Mouse (Mus musculus) frontal cortex, adult 2 months (tissue): ENCODE results near the gene Bnipl. TPM values are rescaled to one million over a fixed set of nuclear protein-coding genes. Genes with fewer than 3 reads are reported as not detected.
"Not testable (repeated sequence)": the region's sequence is repeated elsewhere in the genome, so short reads cannot be mapped to it uniquely, and the experiment has no call there.

ENCODE experiments used
- DNase-seq, 2 experiments: peaks; one replicate each; pipeline ENCODE4 v3.0.0; 2022; ENCODE audit warnings: low spot score in 1 of 2; ENCODE audit errors: extremely low spot score in 1 of 2
- polyA plus RNA-seq: library from polyadenylated mRNA; depleted of rRNA; stranded (reverse); fragments of >200 nt; gene quantifications from 2 replicates; pipeline ENCODE4 v1.2.3, GENCODE M21; 2012; rRNA removed

The Bnipl gene
- polyA plus RNA-seq, 1 experiment, result 0.48 TPM

- DNase-seq, result peak; percentile 77 to 93
These were observed 33.5 kb downstream of the Bnipl start, which contains the start of gene Gabpb2 for GRCm38 (mm10) chr3:95217255-95218134. TSS of gene Gabpb2 (minus strand) at chr3:95217916.

- no peak for DNase-seq
These were observed 34.2 kb downstream of the Bnipl start for GRCm38 (mm10) chr3:95216655-95217254.

DNA sequence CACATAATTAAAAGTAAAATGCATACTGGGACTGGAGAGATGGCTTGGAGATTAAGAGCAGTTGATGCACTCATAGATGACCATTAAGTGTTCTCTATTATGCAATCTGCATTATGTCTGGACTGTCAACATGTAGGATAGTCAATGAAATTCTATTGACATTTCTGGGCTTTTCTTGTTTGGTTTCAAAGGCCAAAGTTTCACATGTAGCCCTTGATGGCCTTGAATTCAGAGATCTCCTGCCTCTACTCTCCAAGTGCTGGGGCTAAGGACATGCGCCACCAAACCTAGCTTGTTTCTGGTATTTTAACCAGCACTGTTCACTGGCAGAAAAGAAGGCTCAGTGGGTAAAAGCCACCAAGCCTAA lies 37.4 kb downstream of the Bnipl start:
- DNase-seq, result no peak

- not testable (repeated sequence) for DNase-seq
These were observed 37.9 kb downstream of the Bnipl start for GRCm38 (mm10) chr3:95212889-95213608.

- no peak for DNase-seq
These were observed 40.4 kb downstream of the Bnipl start for GRCm38 (mm10) chr3:95210585-95210984.

- DNase-seq, result no peak
These were observed 42.7 kb downstream of the Bnipl start for GRCm38 (mm10) chr3:95208286-95208685.

DNA sequence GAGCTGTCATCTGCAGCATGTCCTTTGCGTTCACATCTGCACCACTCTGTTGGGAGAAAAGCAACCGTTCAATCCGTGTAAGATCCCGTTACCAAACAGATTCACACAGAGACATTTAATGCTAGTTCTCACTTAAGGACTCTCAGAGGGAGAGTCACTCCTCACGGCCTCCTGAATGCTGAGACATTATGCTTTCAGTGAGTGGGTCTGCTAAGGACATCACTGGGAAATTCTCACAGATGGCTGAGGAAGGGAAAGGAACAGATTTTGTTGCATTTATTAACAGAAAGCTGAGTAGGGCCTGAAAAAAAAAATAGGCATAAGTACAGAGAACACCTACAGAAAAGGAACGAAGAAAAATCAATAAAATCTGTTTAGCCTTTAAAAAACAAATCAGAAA lies 47.1 kb downstream of the Bnipl start:
- peak; percentile 44 to 62 for DNase-seq

- peak in 1 of 2 experiments; percentile 17 for DNase-seq
These were observed 50.4 kb downstream of the Bnipl start for GRCm38 (mm10) chr3:95200562-95200961.

- DNase-seq, result no peak
These were observed 50.9 kb downstream of the Bnipl start for GRCm38 (mm10) chr3:95200132-95200531.

- DNase-seq, result no peak
These were observed 51.9 kb downstream of the Bnipl start for GRCm38 (mm10) chr3:95199101-95199500.

DNA sequence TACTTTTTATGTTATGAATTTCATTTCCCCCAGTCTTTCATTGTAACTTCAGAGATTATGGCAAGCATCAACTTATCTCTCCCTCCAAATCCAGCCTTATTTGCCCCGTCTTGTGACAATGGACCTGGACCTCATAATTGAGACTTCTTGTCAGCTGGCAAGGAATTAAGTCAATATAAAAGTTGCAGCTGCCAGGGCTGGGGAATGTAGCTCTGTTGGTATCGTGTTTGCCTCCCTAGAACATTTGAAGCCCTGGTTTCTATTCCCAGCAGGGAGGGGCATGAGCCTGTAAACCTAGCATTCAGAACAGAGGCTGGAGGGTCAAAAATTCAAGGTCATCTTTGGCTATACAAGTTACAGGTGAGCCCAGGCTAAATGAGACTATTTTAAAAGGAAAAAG lies 55.2 kb downstream of the Bnipl start:
- no peak for DNase-seq

DNA sequence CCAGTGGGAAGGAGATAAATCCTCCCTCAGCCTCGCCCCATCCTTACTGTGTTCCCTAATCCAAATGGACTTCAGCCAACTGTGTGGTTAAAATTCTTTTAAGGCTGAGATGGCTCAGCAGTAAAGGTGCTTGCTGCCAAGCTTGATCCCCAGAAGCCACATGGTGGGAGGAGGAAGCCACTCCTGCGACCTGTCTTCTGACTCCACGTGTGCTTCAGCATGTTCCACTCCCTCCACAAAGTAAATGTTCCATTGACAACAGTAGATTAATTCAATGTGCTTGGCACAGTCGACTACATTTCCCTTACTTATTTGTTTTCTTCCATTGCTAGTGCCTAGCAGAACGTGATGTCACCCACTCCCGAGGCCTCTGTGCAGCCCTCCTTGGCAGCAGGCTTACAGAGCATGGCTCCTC lies 56.3 kb downstream of the Bnipl start:
- no peak for DNase-seq

Other genes with a start within 250 kb of the Bnipl start
- 18.4 and 20.9 TPM in 2 replicates for gene Zfp687, start 235.7 kb downstream of the Bnipl start, polyA plus RNA-seq
- 219 and 229 TPM in 2 replicates for gene Psmd4, start 208.6 kb downstream of the Bnipl start, polyA plus RNA-seq
- gene Pip5k1a, start 144.3 kb downstream of the Bnipl start, polyA plus RNA-seq, result 41.6 and 42.0 TPM in 2 replicates
- gene Vps72, start 140.2 kb downstream of the Bnipl start, polyA plus RNA-seq, result 58.0 and 60.9 TPM in 2 replicates
- 0.98 and 2.4 TPM in 2 replicates for gene Tmod4, start 126.7 kb downstream of the Bnipl start, polyA plus RNA-seq
- gene Scnm1, start 117.2 kb downstream of the Bnipl start, polyA plus RNA-seq, result 118 and 124 TPM in 2 replicates
- gene Lysmd1, start 117.1 kb downstream of the Bnipl start, polyA plus RNA-seq, result 20.2 and 21.2 TPM in 2 replicates
- 4.0 and 5.9 TPM in 2 replicates for gene Tnfaip8l2, start 108.8 kb downstream of the Bnipl start, polyA plus RNA-seq
- 34.6 and 35.8 TPM in 2 replicates for gene Sema6c, start 90.7 kb downstream of the Bnipl start, polyA plus RNA-seq
- gene Gabpb2, start 33.3 kb downstream of the Bnipl start, polyA plus RNA-seq, result 15.8 and 17.9 TPM in 2 replicates
- gene Cdc42se1, start 22.5 kb downstream of the Bnipl start, polyA plus RNA-seq, result 62.5 and 63.5 TPM in 2 replicates
- 388 and 439 TPM in 2 replicates for gene Mllt11, start 19.0 kb downstream of the Bnipl start, polyA plus RNA-seq
- gene Gm128, start 9.6 kb downstream of the Bnipl start, polyA plus RNA-seq, result 0.29 and 0.30 TPM in 2 replicates
- gene Mindy1, start 30.2 kb upstream of the Bnipl start, polyA plus RNA-seq, result 30.2 and 30.8 TPM in 2 replicates
- gene Prune1, start 30.9 kb upstream of the Bnipl start, polyA plus RNA-seq, result 23.1 and 25.3 TPM in 2 replicates
- 2.5 and 2.6 TPM in 2 replicates for gene Anxa9, start 56.0 kb upstream of the Bnipl start, polyA plus RNA-seq
- gene Cers2, start 63.6 kb upstream of the Bnipl start, polyA plus RNA-seq, result 93.9 and 99.4 TPM in 2 replicates
- 32.8 and 36.6 TPM in 2 replicates for gene Setdb1, start 106.0 kb upstream of the Bnipl start, polyA plus RNA-seq
- gene 4930558C23Rik, start 151.6 kb upstream of the Bnipl start, polyA plus RNA-seq, result not detected in 2 replicates
- 44.7 and 48.2 TPM in 2 replicates for gene Arnt, start 183.2 kb upstream of the Bnipl start, polyA plus RNA-seq
- 5.3 and 6.5 TPM in 2 replicates for gene Ctsk, start 248.1 kb upstream of the Bnipl start, polyA plus RNA-seq